Mouse (Mus musculus) T-helper 1 cell (primary cell): ENCODE measurements around the gene Olfr981.
"Not testable (repeated sequence)": the region's sequence is repeated elsewhere in the genome, so short reads cannot be mapped to it uniquely, and the experiment has no call there.

ENCODE experiments used
- in situ Hi-C: fragments of 300-600 bp; cut with MboI, MseI; formaldehyde crosslinking; loops from one replicate; pipeline ENCODE4 v1.15.1; 2025; ENCODE audit warnings: high pct_unique_total_duplicates

Olfr981 gene

DNA sequence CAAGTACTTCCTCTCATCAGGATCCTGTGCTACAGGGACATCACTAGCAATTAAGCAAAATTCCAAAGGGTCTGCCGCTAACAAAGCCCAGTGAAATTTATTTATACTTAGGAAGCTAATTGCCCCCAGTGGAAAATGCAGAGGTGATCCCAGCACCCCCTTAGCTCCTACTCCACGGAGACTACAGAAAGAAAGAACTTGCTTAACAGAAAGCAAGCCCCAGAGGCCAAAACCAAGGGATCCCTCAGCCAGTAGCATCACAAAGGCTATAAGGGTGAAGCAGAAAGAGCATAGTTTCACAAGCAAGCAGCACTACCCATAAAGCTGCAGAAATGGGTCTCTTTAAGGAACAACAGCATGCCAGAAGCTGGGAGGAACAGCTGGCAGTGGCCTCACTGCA lies at the start of gene Olfr981:
Olfr981 (plus strand) TSS at position 301 of the 400 bp plus-strand sequence.
- in situ Hi-C loops: no loop called here

DNA sequence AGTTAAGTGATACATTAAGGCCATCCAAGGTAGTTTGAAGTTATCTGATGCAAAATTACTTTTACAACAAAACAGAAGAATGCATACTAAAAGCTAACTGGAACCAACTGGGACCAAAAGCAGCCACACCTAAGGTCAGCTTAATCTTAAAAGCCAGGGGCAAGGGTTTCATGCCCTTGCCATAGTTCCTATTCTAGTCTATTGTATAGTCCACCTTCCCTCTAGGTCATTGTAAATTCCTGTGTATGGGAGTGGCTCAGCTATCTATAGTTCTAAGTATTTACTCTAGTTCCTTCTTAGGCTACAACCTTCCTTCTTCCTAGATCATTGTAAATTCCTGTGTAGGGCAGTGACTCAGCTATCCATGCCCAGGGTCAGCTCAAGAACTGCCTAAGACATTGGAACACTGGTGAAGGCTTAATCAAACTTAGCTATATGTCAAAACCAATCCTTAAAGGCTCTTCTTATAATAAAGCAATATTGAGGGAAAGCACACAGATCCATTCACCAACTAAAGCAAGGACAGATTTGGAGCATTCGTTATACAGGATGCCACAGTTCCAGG lies 44.6 kb upstream of the Olfr981 start:
- in situ Hi-C loops: not testable (repeated sequence)

DNA sequence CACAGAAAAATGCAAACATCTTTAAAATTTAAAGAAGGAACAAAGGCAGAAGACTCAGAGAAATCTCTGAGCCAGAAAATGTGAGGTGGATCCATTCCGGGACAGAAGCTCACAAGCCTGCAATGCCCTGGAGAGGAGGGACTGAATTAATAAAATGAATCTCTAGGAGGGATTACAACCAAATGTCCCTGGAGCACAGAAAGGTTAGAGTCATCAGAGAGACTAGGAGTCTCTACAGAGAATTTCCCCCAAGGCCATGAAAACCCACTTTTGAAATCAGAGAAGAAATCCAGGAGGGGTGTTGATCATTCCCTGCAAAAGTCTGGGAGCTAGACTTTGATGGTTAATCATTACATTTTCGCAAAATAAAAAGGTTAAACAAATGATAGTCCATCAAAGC lies 29.5 kb upstream of the Olfr981 start, which contains the start of gene Olfr978:
Olfr978 (plus strand) TSS at position 301 of the 400 bp plus-strand sequence.
- in situ Hi-C loops: no loop called here

DNA sequence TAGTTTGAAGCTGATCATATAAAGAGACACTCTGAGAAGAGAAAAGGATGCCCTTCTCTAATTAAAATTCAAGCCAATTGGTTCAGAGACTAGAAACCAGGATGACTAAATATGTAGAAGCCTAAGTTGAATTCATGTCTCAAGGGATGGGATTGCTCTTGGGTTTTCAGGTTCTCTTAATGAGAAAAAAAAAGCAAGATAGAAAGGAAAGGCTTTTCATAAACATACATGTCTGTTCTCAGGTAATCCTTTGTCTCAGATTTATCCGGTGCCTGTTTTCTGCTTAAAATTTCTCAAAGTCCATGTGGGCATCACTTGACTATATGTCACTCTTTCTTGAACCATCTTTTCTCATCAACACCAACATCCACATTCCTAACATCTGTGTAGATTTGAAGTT lies 17.9 kb upstream of the Olfr981 start, which contains the start of gene Olfr979:
Olfr979 (minus strand) TSS at position 101 of the 400 bp plus-strand sequence.
- in situ Hi-C loops: no loop called here

DNA sequence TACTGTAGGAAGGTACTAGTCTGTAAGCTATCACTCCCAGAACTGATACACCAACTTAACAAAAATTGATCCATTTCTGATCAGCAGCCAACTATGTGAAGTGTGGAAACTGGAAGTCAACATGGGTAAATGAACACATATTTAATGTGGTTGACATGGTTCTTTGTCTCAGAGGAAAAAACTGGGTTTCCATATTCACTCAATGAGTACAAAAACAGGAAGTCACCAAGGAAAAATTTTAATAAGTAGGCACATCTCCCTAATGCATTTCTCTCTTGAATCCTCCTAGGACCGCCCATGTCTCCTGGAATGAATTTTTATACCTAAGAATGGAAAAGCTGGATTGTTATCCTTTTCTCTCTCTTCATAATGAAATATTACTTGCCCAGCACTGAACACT lies 11.8 kb upstream of the Olfr981 start, which contains the start of gene Olfr980:
Olfr980 (minus strand) TSS at position 101 of the 400 bp plus-strand sequence.
- in situ Hi-C loops: no loop called here

DNA sequence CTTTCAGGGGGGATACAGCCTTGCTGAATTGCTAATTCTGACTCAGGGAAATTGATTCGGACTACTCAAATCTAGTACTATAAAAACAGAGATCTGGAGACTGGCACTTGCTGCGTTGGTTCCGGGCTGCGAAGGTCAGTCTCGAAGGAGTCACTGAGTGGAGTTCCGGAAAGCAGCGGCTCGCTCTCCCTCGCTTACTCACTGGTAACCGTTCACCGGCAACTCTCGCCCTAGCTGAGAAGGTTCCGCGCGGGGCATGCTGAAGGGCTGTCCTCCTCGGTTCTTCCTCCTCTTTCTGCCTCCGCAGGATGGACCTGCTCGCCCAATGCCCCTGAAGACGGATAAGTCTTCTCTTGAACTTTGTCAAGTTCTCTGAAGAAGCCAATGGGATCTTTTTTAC lies 28.9 kb downstream of the Olfr981 start:
- in situ Hi-C loops: no loop called here

DNA sequence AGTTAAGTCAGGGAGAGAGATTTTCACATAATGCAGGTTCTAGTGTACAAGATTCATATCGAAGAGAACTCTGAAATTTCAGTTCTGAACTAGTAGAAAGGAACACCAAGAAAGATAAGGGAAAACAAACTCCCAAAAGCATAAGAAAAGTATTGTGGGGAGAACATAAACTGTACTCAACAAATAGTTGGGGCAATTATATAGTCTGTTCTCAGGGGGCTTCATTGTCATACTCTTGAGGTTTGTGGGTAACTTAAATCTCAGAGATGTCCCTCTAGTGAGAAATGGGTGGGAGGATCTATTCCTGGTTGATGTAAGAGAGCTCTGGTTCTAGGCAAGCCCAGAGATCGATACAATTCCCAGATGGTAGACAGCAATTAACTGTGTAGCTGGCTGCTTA lies 52.3 kb downstream of the Olfr981 start, which contains the start of gene Olfr982:
Olfr982 (plus strand) TSS at position 301 of the 400 bp plus-strand sequence.
- in situ Hi-C loops: no loop called here
